Mouse (Mus musculus) embryonic facial prominence, embryonic 12.5 days (tissue): ENCODE measurements at regions not wholly inside any gene's neighbourhood (a gene's known extent, or its start where the extent isn't known, plus 50 kb on each side); places are given as distances from the start of the nearest gene placed in this dataset.

Experiments used
- ATAC-seq: fragments of 200-750 bp; cut with Nextera tagmentation; 2 replicates; pipeline ENCODE4 v1.8.0; 2017; ENCODE audit not compliant: insufficient number of reproducible peaks, insufficient read depth, low FRiP score, low TSS enrichment
- H3K27ac ChIP-seq: fragments of 300-500 bp; sonication (generic); 2 replicates; pipeline ENCODE4 v1.5.1; 2016; ENCODE audit warnings: mild to moderate bottlenecking
- H3K27me3 ChIP-seq: fragments of 300-500 bp; sonication (generic); 2 replicates; pipeline ENCODE4 v1.6.1; 2016; ENCODE audit warnings: mild to moderate bottlenecking, moderate library complexity
- H3K36me3 ChIP-seq: fragments of 300-500 bp; sonication (generic); 2 replicates; pipeline ENCODE4 v1.6.1; 2016; ENCODE audit warnings: mild to moderate bottlenecking
- H3K4me1 ChIP-seq: fragments of 300-500 bp; sonication (generic); 2 replicates; pipeline ENCODE4 v1.6.1; 2016
- H3K4me2 ChIP-seq: fragments of 300-500 bp; sonication (generic); replicated peaks from 2 replicates; pipeline ENCODE4 v1.6.1; 2016; ENCODE audit warnings: mild to moderate bottlenecking, moderate library complexity
- H3K4me3 ChIP-seq: fragments of 300-500 bp; sonication (generic); 2 replicates; pipeline ENCODE4 v1.5.1; 2016; ENCODE audit warnings: mild to moderate bottlenecking
- H3K9ac ChIP-seq: fragments of 300-500 bp; sonication (generic); 2 replicates; pipeline ENCODE4 v1.6.1; 2016; ENCODE audit warnings: mild to moderate bottlenecking, moderate library complexity
- H3K9me3 ChIP-seq: fragments of 300-500 bp; sonication (generic); 2 replicates; pipeline ENCODE4 v1.6.1; 2016; ENCODE audit warnings: mild to moderate bottlenecking, moderate library complexity
- WGBS: fragments of 180-500 bp; shearing (Covaris S2); methylation state at CpG from one replicate; pipeline ENCODE4 v1.1.7; 2016; 5-methylcytosine and 5-hydroxymethylcytosine counted together

GRCm38 (mm10) chr11:45643629-45644325, 208.1 kb upstream of the Clint1 start:
- H3K4me2 ChIP-seq = no peak overlapping the region
- no peak for ATAC-seq
- 66% methylated on average over 12 of the region's 12 CpGs for WGBS
- no peak overlapping the region for H3K4me3 ChIP-seq
- H3K36me3 ChIP-seq = no peaks in the 10 kb centered on the region
- no peak overlapping the region for H3K27ac ChIP-seq
- H3K4me1 ChIP-seq = no peaks in the 10 kb centered on the region
- H3K9ac ChIP-seq = no peak overlapping the region
- no peaks in the 10 kb centered on the region for H3K9me3 ChIP-seq
- H3K27me3 ChIP-seq = no peaks in the 10 kb centered on the region

DNA sequence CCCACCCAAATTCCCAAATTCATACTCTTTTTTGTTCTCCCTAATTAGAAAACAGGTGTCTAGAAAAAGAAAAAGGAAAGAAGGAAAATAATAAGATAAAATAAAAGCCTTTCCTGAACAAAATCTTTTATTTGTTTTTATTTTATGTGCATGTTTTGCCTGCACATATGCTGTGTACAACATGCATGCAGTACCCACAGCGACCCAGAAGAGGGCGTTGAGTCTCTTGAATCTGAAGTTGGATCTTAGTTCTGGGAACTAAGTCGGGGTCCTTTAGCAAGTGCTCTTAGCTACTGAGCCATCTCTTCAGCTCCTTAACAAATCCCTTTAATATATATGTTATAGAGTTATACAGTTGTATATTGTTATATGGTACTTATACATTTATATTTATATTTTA, 206.0 kb upstream of the Clint1 start:
- Histone ChIP-seq H3K36me3 (no peaks in the 10 kb centered on the region), H3K27ac (no peak overlapping the region), H3K9me3 (no peaks in the 10 kb centered on the region), H3K4me2 (no peak overlapping the region), H3K27me3 (no peaks in the 10 kb centered on the region), H3K4me3 (no peak overlapping the region), H3K9ac (no peak overlapping the region), H3K4me1 (no peaks in the 10 kb centered on the region)
- ATAC-seq = no peak
- 70% methylated on average over 3 of the region's 3 CpGs for WGBS

DNA sequence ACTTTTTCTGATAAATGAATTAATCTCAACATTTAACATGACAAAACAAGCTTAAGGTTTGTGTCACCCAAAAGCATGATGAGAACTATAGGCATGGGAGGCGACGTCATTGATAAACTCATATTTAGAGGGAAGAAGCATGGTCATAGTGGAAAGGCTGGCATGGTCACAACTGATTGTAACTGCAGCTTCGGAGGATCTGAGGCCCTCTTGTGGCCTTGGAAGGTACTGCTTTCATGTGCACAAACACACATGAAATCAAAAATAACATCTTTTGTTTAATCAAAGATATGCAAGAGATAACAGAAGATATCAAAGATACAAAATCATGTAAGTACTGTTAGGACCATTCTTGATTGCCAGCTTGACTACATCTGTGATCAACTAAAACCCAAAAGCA, 204.0 kb upstream of the Clint1 start:
- H3K4me1 ChIP-seq = no peaks in the 10 kb centered on the region
- no peak overlapping the region for H3K4me3 ChIP-seq
- no peaks in the 10 kb centered on the region for H3K36me3 ChIP-seq
- no peaks in the 10 kb centered on the region for H3K27me3 ChIP-seq
- WGBS = 69% methylated on average over 3 of the region's 3 CpGs
- H3K4me2 ChIP-seq = no peak overlapping the region
- no peak for ATAC-seq
- no peaks in the 10 kb centered on the region for H3K9me3 ChIP-seq
- H3K27ac ChIP-seq = no peak overlapping the region
- H3K9ac ChIP-seq = no peak overlapping the region

DNA sequence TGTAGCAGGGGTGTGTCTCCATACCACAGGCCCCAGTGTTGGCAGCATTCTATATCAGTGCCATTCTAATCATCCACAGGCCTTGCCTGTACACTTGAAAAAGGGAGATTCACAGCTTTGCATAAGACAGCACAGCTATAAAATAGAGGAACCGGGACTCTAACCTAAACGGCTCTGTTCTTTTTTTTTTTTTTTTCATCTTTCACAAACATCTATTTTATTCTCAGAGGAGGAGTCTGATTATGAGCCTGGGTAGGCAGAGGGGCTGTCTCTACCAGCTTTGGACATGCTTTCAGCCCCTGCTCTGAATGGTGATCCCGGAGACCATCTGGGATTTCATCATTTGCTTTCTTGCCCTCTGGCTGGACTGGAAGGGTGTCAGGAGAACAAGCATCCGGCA, 195.6 kb upstream of the Clint1 start:
- 89% methylated on average over 4 of the region's 4 CpGs for WGBS
- no peak overlapping the region for H3K9ac ChIP-seq
- ATAC-seq = no peak

DNA sequence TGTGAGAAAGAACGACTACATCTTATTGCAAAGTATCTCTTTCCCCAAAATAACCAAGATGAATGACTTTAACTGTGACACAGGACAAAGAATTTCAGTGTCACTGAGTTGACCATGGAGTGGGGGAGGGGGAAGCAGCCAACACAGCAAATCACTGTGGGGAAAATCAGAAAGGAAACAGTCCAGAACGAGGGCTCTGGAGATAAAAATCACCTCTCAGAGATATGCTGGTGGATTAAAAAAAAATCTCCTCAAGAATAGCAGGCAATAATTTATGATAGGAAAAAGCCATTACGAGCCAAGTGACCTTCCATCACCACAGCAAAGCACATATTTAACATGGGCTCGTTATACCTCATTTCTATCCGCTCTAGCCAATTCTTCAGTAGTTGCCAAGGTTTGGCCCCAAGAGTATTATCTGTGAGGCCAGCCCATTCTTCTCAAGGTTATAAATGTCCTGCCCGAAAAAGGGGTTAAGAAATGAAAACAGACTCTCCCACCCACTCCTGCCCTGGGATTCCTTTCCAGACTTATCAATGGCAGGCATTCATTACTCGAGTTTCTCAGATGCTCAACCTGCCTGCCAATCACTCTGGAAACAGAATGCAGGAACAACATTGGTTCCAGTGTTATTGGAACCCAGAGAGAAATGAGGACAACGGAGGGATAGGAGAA, 181.6 kb upstream of the Clint1 start:
- H3K4me2 ChIP-seq = no peak overlapping the region
- H3K27me3 ChIP-seq = no peaks in the 10 kb centered on the region
- H3K4me3 ChIP-seq = no peak overlapping the region
- no peak overlapping the region for H3K27ac ChIP-seq
- no peak for ATAC-seq
- WGBS = 20% methylated on average over 8 of the region's 8 CpGs
- no peaks in the 10 kb centered on the region for H3K4me1 ChIP-seq
- H3K9ac ChIP-seq = no peak overlapping the region
- H3K9me3 ChIP-seq = no peaks in the 10 kb centered on the region
- no peaks in the 10 kb centered on the region for H3K36me3 ChIP-seq

More for the DNA sequence above, 195.6 kb upstream of the Clint1 start:
- Histone ChIP-seq H3K27ac (no peak overlapping the region), H3K4me2 (no peak overlapping the region), H3K4me1 (no peaks in the 10 kb centered on the region), H3K4me3 (no peak overlapping the region), H3K36me3 (no peaks in the 10 kb centered on the region), H3K27me3 (no peaks in the 10 kb centered on the region), H3K9me3 (no peaks in the 10 kb centered on the region)

GRCm38 (mm10) chr11:45678666-45679292, 173.1 kb upstream of the Clint1 start:
- H3K4me1 ChIP-seq = no peaks in the 10 kb centered on the region
- no peak overlapping the region for H3K27ac ChIP-seq
- H3K36me3 ChIP-seq = no peaks in the 10 kb centered on the region
- WGBS = 52% methylated on average over 11 of the region's 11 CpGs
- no peak overlapping the region for H3K9ac ChIP-seq
- H3K4me3 ChIP-seq = no peak overlapping the region
- H3K27me3 ChIP-seq = no peaks in the 10 kb centered on the region
- no peaks in the 10 kb centered on the region for H3K9me3 ChIP-seq
- no peak overlapping the region for H3K4me2 ChIP-seq
- ATAC-seq = no peak

DNA sequence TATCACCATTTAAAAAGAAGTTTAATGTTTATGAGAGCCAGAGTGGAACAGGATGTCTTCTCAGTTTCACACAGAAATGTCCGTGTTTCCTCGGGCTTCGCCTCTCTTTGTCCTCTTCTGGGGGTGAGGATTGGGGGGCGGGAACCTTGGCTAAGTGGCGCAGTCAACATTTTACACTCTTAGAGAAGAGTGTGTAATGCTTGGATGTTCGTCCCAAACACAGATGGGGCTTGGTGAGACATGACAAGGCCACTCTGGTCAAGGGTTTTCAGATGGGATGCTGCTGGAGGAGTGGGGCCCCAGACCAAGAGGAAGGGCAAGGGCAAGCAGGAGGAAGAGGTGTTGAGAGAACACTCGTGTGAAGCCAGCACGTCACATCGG, 172.6 kb upstream of the Clint1 start:
- Histone ChIP-seq H3K36me3 (no peaks in the 10 kb centered on the region), H3K27ac (no peak overlapping the region), H3K4me2 (no peak overlapping the region), H3K9me3 (no peaks in the 10 kb centered on the region), H3K4me3 (no peak overlapping the region), H3K4me1 (no peaks in the 10 kb centered on the region), H3K27me3 (no peaks in the 10 kb centered on the region), H3K9ac (no peak overlapping the region)
- ATAC-seq = no peak
- WGBS = 82% methylated on average over 9 of the region's 9 CpGs

DNA sequence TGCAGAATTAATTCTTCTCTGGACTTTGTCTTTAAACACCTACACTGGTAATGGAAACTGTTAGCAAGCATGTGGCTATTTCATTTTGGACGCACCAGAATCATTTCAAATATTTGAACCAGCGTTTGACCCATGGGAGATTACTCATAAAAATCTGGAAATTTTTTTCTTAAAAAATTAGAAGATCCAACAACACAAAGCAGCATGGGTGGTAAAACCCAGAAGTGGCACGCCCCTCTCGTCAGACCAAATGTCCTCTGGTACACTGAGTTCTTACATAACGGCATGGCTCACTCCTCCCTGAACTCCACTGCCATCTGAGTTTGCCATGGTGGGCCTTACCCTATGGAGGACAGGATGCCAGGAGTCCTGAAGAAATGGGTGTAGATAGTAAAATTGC, 166.3 kb upstream of the Clint1 start:
- Histone ChIP-seq H3K4me3 (no peak overlapping the region), H3K9me3 (no peaks in the 10 kb centered on the region), H3K4me2 (no peak overlapping the region), H3K9ac (no peak overlapping the region), H3K27ac (no peak overlapping the region), H3K36me3 (no peaks in the 10 kb centered on the region), H3K4me1 (no peaks in the 10 kb centered on the region), H3K27me3 (no peaks in the 10 kb centered on the region)
- ATAC-seq = no peak
- 88% methylated on average over 5 of the region's 5 CpGs for WGBS

DNA sequence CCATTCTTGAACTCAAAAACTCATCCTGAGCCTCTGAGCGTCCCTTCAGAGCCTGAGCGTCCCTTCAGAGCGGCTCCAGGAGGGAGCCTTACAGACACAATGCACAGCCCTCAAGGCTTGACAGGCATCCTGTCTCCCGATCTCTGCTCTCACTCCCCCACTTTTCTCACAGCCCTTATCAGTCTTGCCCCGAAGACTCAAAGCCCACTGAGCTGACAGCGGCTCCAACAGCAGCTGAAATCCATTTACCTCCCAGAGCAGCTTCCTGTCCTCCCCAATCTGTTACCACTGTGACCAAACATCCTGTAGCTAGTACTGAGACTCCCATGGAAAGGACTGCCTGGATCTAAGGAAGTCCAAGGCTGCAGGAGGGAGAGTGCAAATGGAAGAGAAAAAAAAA, 158.6 kb upstream of the Clint1 start:
- no peaks in the 10 kb centered on the region for H3K4me1 ChIP-seq
- WGBS = 32% methylated on average over 6 of the region's 6 CpGs
- H3K4me3 ChIP-seq = no peak overlapping the region
- H3K27me3 ChIP-seq = no peaks in the 10 kb centered on the region
- no peaks in the 10 kb centered on the region for H3K36me3 ChIP-seq
- H3K27ac ChIP-seq = no peak overlapping the region
- no peak overlapping the region for H3K9ac ChIP-seq
- no peak overlapping the region for H3K4me2 ChIP-seq
- no peak for ATAC-seq
- H3K9me3 ChIP-seq = no peaks in the 10 kb centered on the region

- H3K4me3 ChIP-seq = no peak overlapping the region
- no peaks in the 10 kb centered on the region for H3K4me1 ChIP-seq
- no peaks in the 10 kb centered on the region for H3K36me3 ChIP-seq
- 79% methylated on average over 3 of the region's 3 CpGs for WGBS
- H3K9me3 ChIP-seq = no peaks in the 10 kb centered on the region
- H3K27me3 ChIP-seq = no peaks in the 10 kb centered on the region
- no peak overlapping the region for H3K4me2 ChIP-seq
- no peak for ATAC-seq
- no peak overlapping the region for H3K27ac ChIP-seq
- no peak overlapping the region for H3K9ac ChIP-seq
These were observed 150.3 kb upstream of the Clint1 start for GRCm38 (mm10) chr11:45701506-45701905.

- ATAC-seq = no peak
- H3K9me3 ChIP-seq = no peaks in the 10 kb centered on the region
- H3K4me2 ChIP-seq = no peak overlapping the region
- H3K9ac ChIP-seq = no peak overlapping the region
- H3K4me3 ChIP-seq = no peak overlapping the region
- H3K4me1 ChIP-seq = no peaks in the 10 kb centered on the region
- H3K27me3 ChIP-seq = no peaks in the 10 kb centered on the region
- H3K36me3 ChIP-seq = no peaks in the 10 kb centered on the region
- 69% methylated on average over 3 of the region's 3 CpGs for WGBS
- H3K27ac ChIP-seq = no peak overlapping the region
These were observed 148.9 kb upstream of the Clint1 start for GRCm38 (mm10) chr11:45702916-45703315.

- H3K4me1 ChIP-seq = no peaks in the 10 kb centered on the region
- no peak overlapping the region for H3K9ac ChIP-seq
- H3K4me2 ChIP-seq = no peak overlapping the region
- H3K9me3 ChIP-seq = no peaks in the 10 kb centered on the region
- no peaks in the 10 kb centered on the region for H3K27me3 ChIP-seq
- ATAC-seq = no peak
- H3K36me3 ChIP-seq = no peaks in the 10 kb centered on the region
- H3K4me3 ChIP-seq = no peak overlapping the region
- H3K27ac ChIP-seq = no peak overlapping the region
- WGBS = 67% methylated on average over 5 of the region's 5 CpGs
These were observed 147.4 kb upstream of the Clint1 start for GRCm38 (mm10) chr11:45704411-45704810.
